Mouse (Mus musculus): ENCODE measurements at regions not wholly inside any gene's neighbourhood (a gene's known extent, or its start where the extent isn't known, plus 50 kb on each side); places are given as distances from the start of the nearest gene placed in this dataset.
A peak's percentile ranks its signal among the peaks of the same experiment; 100 is the strongest.

GRCm38 (mm10) chr14:120102010-120102748, 59.9 kb upstream of the Oxgr1 start:
- DNase-seq (ENCODE audit: low spot score in 2 of 2) = no peak
- intact Hi-C loops (cut with DNase I) = no loop called here

GRCm38 (mm10) chr14:120102749-120103142, 60.5 kb upstream of the Oxgr1 start:
- intact Hi-C loops (cut with DNase I) = no loop called here
- DNase-seq (ENCODE audit: low spot score in 2 of 2) = no peak

GRCm38 (mm10) chr14:120109846-120110245, 67.6 kb upstream of the Oxgr1 start:
- no peak for DNase-seq (ENCODE audit: low spot score in 2 of 2)
- intact Hi-C loops (cut with DNase I) = no loop called here

GRCm38 (mm10) chr14:120113316-120113715, 71.1 kb upstream of the Oxgr1 start:
- no peak for DNase-seq (ENCODE audit: low spot score in 2 of 2)

GRCm38 (mm10) chr14:120118582-120118981, 76.3 kb upstream of the Oxgr1 start:
- intact Hi-C loops (cut with DNase I) = no loop called here
- no peak for DNase-seq (ENCODE audit: low spot score in 2 of 2)

More at GRCm38 (mm10) chr14:120113316-120113715, 71.1 kb upstream of the Oxgr1 start:
- intact Hi-C loops (cut with DNase I) = no loop called here

GRCm38 (mm10) chr14:120119094-120119501, 76.9 kb upstream of the Oxgr1 start:
- DNase-seq (ENCODE audit: low spot score in 2 of 2) = peak; percentile 38 to 69

GRCm38 (mm10) chr14:120119506-120119905, 77.3 kb upstream of the Oxgr1 start:
- peak; percentile 48 to 58 for DNase-seq (ENCODE audit: low spot score in 2 of 2)
- intact Hi-C loops (cut with DNase I) = no loop called here

More at GRCm38 (mm10) chr14:120119094-120119501, 76.9 kb upstream of the Oxgr1 start:
- intact Hi-C loops (cut with DNase I) = no loop called here

GRCm38 (mm10) chr14:120120261-120120660, 78.0 kb upstream of the Oxgr1 start:
- intact Hi-C loops (cut with DNase I) = no loop called here
- no peak for DNase-seq (ENCODE audit: low spot score in 2 of 2)

GRCm38 (mm10) chr14:120125315-120125714, 83.1 kb upstream of the Oxgr1 start:
- intact Hi-C loops (cut with DNase I) = no loop called here
- DNase-seq (ENCODE audit: low spot score in 2 of 2) = no peak

- intact Hi-C loops (cut with DNase I) = no loop called here
- no peak for DNase-seq (ENCODE audit: low spot score in 2 of 2)
Observed at GRCm38 (mm10) chr14:120127481-120127880, 85.2 kb upstream of the Oxgr1 start.

- intact Hi-C loops (cut with DNase I) = loop anchor here (5.0 to 10.0 kb wide), 2 partner anchors 143 to 340 kb away; partner anchors contain the start of genes Mbnl2 and Rap2a
- DNase-seq (ENCODE audit: low spot score in 2 of 2) = peak in 1 of 2 experiments; percentile 68
Observed at GRCm38 (mm10) chr14:120134346-120135008, 92.2 kb upstream of the Oxgr1 start.

- DNase-seq (ENCODE audit: low spot score in 2 of 2) = no peak
- intact Hi-C loops (cut with DNase I) = loop anchor here (5.0 to 10.0 kb wide), 2 partner anchors 142 to 340 kb away; partner anchors contain the start of genes Mbnl2 and Rap2a
Observed at GRCm38 (mm10) chr14:120135198-120135597, 93.0 kb upstream of the Oxgr1 start.

- peak; percentile 62 to 80 for DNase-seq (ENCODE audit: low spot score in 2 of 2)
- intact Hi-C loops (cut with DNase I) = loop anchor here (5.0 to 10.0 kb wide), 2 partner anchors 141 to 338 kb away; partner anchors contain the start of genes Mbnl2 and Rap2a
Observed at GRCm38 (mm10) chr14:120136736-120137135, 94.5 kb upstream of the Oxgr1 start.

GRCm38 (mm10) chr14:120137680-120138136, 95.5 kb upstream of the Oxgr1 start:
- DNase-seq (ENCODE audit: low spot score in 2 of 2) = peak; percentile 91 to 94
- intact Hi-C loops (cut with DNase I) = loop anchor here (2.0 to 10.0 kb wide), 3 partner anchors 140 to 337 kb away; partner anchors contain the start of genes Mbnl2 and Rap2a

- no peak for DNase-seq (ENCODE audit: low spot score in 2 of 2)
- intact Hi-C loops (cut with DNase I) = loop anchor here (2.0 to 10.0 kb wide), 3 partner anchors 139 to 336 kb away; partner anchors contain the start of genes Mbnl2 and Rap2a
Observed at GRCm38 (mm10) chr14:120138546-120138945, 96.3 kb upstream of the Oxgr1 start.

- no peak for DNase-seq (ENCODE audit: low spot score in 2 of 2)
- intact Hi-C loops (cut with DNase I) = loop anchor here (2.0 to 10.0 kb wide), 3 partner anchors 138 to 336 kb away; partner anchors contain the start of genes Mbnl2 and Rap2a
Observed at GRCm38 (mm10) chr14:120139256-120139655, 97.0 kb upstream of the Oxgr1 start.

GRCm38 (mm10) chr14:120139671-120140071, 97.4 kb upstream of the Oxgr1 start:
- intact Hi-C loops (cut with DNase I) = loop anchor here (2.0 to 10.0 kb wide), 3 partner anchors 138 to 335 kb away; partner anchors contain the start of genes Mbnl2 and Rap2a
- DNase-seq (ENCODE audit: low spot score in 2 of 2) = no peak

GRCm38 (mm10) chr14:120140211-120140610, 98.0 kb upstream of the Oxgr1 start:
- intact Hi-C loops (cut with DNase I) = no loop called here

GRCm38 (mm10) chr14:120140791-120141747, 98.8 kb upstream of the Oxgr1 start:
- DNase-seq (ENCODE audit: low spot score in 2 of 2) = no peak
- intact Hi-C loops (cut with DNase I) = no loop called here

More at GRCm38 (mm10) chr14:120140211-120140610, 98.0 kb upstream of the Oxgr1 start:
- DNase-seq (ENCODE audit: low spot score in 2 of 2) = no peak

Data from left cerebral cortex, postnatal 14 days (tissue).